Mouse (Mus musculus): Measurements from ENCODE around the gene Olfr826.
A peak's percentile ranks its signal among the peaks of the same experiment; 100 is the strongest.
"Not testable (repeated sequence)": the region's sequence is repeated elsewhere in the genome, so short reads cannot be mapped to it uniquely, and the experiment has no call there.

Olfr826 gene

GRCm38 (mm10) chr10:130184086-130184485, at the start of gene Olfr826:
TSS of gene Olfr826 (minus strand) at chr10:130184186.
- no peak for DNase-seq (ENCODE audit: low spot score in 2 of 2)

- DNase-seq (ENCODE audit: low spot score in 2 of 2): no peak
Observed at GRCm38 (mm10) chr10:130232117-130232516, 48.1 kb upstream of the Olfr826 start.

GRCm38 (mm10) chr10:130229584-130229983, 45.6 kb upstream of the Olfr826 start:
- no peak for DNase-seq (ENCODE audit: low spot score in 2 of 2)

GRCm38 (mm10) chr10:130228246-130228645, 44.3 kb upstream of the Olfr826 start:
- peak in 1 of 2 experiments; percentile 64 for DNase-seq (ENCODE audit: low spot score in 2 of 2)

GRCm38 (mm10) chr10:130225034-130225433, 41.0 kb upstream of the Olfr826 start:
- no peak for DNase-seq (ENCODE audit: low spot score in 2 of 2)

- no peak for DNase-seq (ENCODE audit: low spot score in 2 of 2)
Observed at GRCm38 (mm10) chr10:130214303-130214702, 30.3 kb upstream of the Olfr826 start, which contains the start of gene Olfr827. TSS of gene Olfr827 (minus strand) at chr10:130214403.

- no peak for DNase-seq (ENCODE audit: low spot score in 2 of 2)
Observed at GRCm38 (mm10) chr10:130166666-130167065, 17.3 kb downstream of the Olfr826 start, which contains the start of gene Olfr825. TSS of gene Olfr825 (minus strand) at chr10:130166766.

GRCm38 (mm10) chr10:130165196-130165595, 18.8 kb downstream of the Olfr826 start:
- DNase-seq (ENCODE audit: low spot score in 2 of 2): no peak

GRCm38 (mm10) chr10:130144121-130144520, 39.9 kb downstream of the Olfr826 start:
- DNase-seq (ENCODE audit: low spot score in 2 of 2): no peak

- DNase-seq (ENCODE audit: low spot score in 2 of 2): not testable (repeated sequence)
Observed at GRCm38 (mm10) chr10:130142481-130142880, 41.5 kb downstream of the Olfr826 start.

- no peak for DNase-seq (ENCODE audit: low spot score in 2 of 2)
Observed at GRCm38 (mm10) chr10:130134811-130135210, 49.2 kb downstream of the Olfr826 start.

- DNase-seq (ENCODE audit: low spot score in 2 of 2): not testable (repeated sequence)
Observed at GRCm38 (mm10) chr10:130129900-130130299, 54.1 kb downstream of the Olfr826 start, which contains the start of gene Olfr824. TSS of gene Olfr824 (minus strand) at chr10:130130000.
